Mouse (Mus musculus): ENCODE measurements around the gene Arid3b. TPM values are rescaled to one million over a fixed set of nuclear protein-coding genes. Genes with fewer than 3 reads are reported as not detected.

The Arid3b gene
- polyA plus RNA-seq, 1 experiment from 2014 or later, result 56.8 TPM

DNA sequence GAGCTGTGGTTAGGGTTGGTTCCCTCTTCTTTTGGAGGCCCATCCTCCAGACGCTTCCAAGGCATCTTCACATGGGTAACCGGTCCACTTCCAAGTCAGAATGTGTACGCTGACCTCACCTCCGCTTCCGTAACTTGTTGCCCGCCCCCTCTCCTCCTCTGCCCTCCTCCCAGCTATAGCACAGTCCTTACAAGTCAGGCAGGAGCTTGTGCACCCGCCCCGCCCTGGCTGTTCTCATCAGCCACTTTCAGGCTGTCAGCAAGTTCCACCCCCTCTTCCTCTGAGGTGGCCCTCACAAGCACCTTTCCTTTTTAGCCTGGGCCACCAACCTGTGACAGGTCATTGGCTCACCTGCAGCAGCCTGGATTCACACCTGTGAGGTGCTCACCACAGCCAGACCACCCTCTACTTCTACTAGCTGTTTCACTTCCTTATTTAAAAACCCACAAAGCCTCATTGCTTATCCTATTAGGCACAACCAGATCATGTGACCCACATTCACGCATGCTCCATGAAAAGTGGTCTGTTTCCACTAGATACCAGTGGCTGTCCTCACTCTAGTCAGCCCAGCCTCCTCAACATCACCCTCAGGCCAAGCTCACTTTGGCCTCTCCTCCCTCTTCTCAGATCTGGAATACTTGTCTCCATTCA is 36.1 kb downstream of the Arid3b start:
- Histone ChIP-seq H3K27me3 (ENCODE audit: low read depth, poor library complexity, severe bottlenecking) (peaks cover 10% of the 10 kb centered on the region), H3K4me3 (no peak overlapping the region), H3K36me3 (peaks cover 72% of the 10 kb centered on the region), H3K27ac (peak overlapping the region; percentile 10; the same call in 1 of the 2 replicates), H3K9me3 (replicated peaks) (no peaks in the 10 kb centered on the region), H3K4me1 (peaks cover 61% of the 10 kb centered on the region)
- 83% methylated on average over 9 of the region's 9 CpGs for WGBS
- no peak for DNase-seq (ENCODE audit: low spot score)

DNA sequence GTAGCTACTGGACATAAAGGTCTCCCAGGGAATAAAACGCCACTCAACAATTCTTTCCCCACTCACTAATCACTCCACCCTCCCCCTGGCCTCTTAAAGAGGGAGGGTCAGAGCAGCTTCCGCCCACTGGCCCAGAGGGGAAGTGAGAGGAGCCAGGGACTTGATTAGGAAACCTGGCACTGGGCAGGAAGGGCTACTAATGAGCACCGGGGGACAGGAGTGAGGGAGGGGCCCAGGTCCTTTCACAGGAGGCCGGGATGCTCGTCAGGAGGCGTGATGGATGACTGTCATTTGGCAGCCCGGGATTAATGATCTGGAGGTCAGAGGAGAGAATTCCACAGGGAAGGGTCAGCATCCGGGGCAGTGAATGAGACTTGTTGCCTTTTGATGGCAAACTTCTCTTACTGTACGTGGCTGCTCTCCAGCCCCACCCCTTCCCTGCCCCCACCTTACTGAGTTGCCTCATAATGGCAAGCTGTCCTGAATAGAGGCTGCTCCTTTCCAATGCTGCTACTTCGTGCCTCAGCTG is 37.8 kb downstream of the Arid3b start:
- H3K36me3 ChIP-seq, result peaks cover 82% of the 10 kb centered on the region
- peaks cover 10% of the 10 kb centered on the region for H3K27me3 ChIP-seq (ENCODE audit: low read depth, poor library complexity, severe bottlenecking)
- H3K27ac ChIP-seq, result peak overlapping the region; percentile 61
- H3K4me3 ChIP-seq, result peak overlapping the region; percentile 18
- no peaks in the 10 kb centered on the region for H3K9me3 ChIP-seq (replicated peaks)
- peaks cover 47% of the 10 kb centered on the region for H3K4me1 ChIP-seq
- DNase-seq (ENCODE audit: low spot score), result peak; percentile 76
- WGBS, result 3% methylated on average over 10 of the region's 10 CpGs

DNA sequence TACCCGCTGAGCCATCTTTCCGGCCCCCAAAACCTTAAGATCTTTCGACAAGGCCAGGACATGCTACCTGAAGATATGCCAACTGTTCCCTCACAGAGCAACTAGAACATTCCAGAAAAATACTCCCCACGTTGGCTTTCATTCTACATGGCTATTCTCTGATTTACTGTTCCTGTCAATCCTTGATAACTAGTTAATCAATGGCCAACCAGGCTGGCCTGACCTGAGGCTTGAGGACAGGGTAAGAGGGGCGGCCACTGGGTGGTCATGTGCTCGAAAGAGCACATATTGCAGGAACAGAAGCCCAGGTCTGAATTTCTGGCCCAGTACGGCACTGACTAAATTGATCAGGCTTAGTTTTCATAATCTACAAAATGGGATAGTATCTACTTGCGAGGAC is 39.1 kb downstream of the Arid3b start:
- no peak for DNase-seq (ENCODE audit: low spot score)
- Histone ChIP-seq H3K27me3 (ENCODE audit: low read depth, poor library complexity, severe bottlenecking) (peaks cover 10% of the 10 kb centered on the region), H3K4me1 (peaks cover 34% of the 10 kb centered on the region), H3K27ac (no peak overlapping the region), H3K36me3 (peaks cover 85% of the 10 kb centered on the region), H3K9me3 (replicated peaks) (no peaks in the 10 kb centered on the region), H3K4me3 (no peak overlapping the region)
- WGBS, result 95% methylated on average over 8 of the region's 8 CpGs

GRCm38 (mm10) chr9:57789733-57790132 is 46.9 kb downstream of the Arid3b start:
- Histone ChIP-seq H3K27ac (no peak overlapping the region), H3K36me3 (peaks cover 70% of the 10 kb centered on the region), H3K4me1 (no peaks in the 10 kb centered on the region), H3K4me3 (no peak overlapping the region), H3K9me3 (replicated peaks) (no peaks in the 10 kb centered on the region), H3K27me3 (ENCODE audit: low read depth, poor library complexity, severe bottlenecking) (no peaks in the 10 kb centered on the region)
- 89% methylated on average over 3 of the region's 3 CpGs for WGBS
- DNase-seq (ENCODE audit: low spot score), result no peak

DNA sequence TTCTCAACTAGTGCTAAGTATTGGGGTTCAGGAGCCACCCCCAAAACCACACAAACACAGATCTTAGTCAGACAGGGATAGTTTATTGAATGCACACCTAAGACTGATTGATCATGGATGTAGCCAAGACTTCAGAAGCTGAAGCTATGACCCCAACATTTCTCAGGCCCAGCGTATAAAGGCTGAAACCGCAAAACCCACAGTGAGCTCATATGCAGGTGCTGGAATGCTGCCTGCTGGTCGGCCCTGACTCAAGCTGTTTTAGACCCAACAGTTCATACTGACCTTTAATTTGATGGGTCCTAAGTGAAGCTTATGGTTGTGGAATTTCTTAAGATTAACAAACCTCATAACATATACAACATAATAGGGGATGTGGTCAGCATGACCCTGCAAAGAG is 53.9 kb downstream of the Arid3b start:
- WGBS, result 94% methylated on average over 3 of the region's 3 CpGs
- no peaks in the 10 kb centered on the region for H3K4me1 ChIP-seq
- H3K36me3 ChIP-seq, result peaks cover 8% of the 10 kb centered on the region
- no peak overlapping the region for H3K27ac ChIP-seq
- DNase-seq (ENCODE audit: low spot score), result no peak
- no peaks in the 10 kb centered on the region for H3K27me3 ChIP-seq (ENCODE audit: low read depth, poor library complexity, severe bottlenecking)
- no peak overlapping the region for H3K4me3 ChIP-seq
- no peaks in the 10 kb centered on the region for H3K9me3 ChIP-seq (replicated peaks)

DNA sequence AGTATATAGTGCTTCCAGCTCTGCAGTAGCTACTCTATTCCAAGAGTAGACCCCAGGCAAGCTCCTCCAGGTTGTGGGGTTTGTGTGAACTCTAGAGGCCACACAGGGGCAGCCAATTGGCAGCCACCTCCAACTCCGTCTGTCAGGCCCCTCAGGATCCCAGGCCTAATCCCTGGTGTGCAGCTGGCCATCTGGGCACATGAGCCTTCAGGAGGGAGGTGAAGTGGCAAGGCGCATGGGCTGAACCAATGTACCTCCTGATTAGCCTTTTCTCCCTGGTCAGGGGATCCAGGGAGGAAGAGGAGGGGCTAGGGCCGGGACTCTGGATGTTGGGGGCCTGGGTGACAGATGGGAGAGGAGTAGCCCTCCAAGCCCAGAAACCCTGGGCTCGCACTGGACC is 60.9 kb downstream of the Arid3b start:
- Histone ChIP-seq H3K27ac (no peak overlapping the region), H3K9me3 (replicated peaks) (no peaks in the 10 kb centered on the region), H3K4me3 (no peak overlapping the region), H3K4me1 (peaks cover 19% of the 10 kb centered on the region), H3K27me3 (ENCODE audit: low read depth, poor library complexity, severe bottlenecking) (no peaks in the 10 kb centered on the region), H3K36me3 (no peaks in the 10 kb centered on the region)
- 62% methylated on average over 4 of the region's 4 CpGs for WGBS
- no peak for DNase-seq (ENCODE audit: low spot score)

DNA sequence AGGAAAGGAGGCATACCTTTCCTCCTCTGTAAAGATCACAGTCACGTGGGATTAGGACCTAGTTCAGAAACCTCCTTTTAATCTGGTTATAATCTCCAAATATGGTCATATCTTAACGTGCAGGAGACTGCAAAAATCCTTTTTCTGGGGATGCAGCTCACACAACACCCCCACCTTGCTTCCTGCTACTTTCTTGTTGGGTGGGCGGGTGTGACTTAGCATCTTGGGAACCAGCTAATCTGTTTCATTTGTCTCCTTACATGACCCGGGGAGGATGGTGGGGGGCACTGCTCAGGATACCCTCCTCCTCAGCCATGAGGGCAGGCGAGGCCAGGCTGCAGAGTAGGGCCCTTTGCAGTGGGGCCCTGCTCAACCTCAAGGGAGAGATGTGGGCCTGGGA is 61.6 kb downstream of the Arid3b start:
- H3K27me3 ChIP-seq (ENCODE audit: low read depth, poor library complexity, severe bottlenecking), result no peaks in the 10 kb centered on the region
- no peak for DNase-seq (ENCODE audit: low spot score)
- no peak overlapping the region for H3K27ac ChIP-seq
- peaks cover 19% of the 10 kb centered on the region for H3K4me1 ChIP-seq
- no peak overlapping the region for H3K4me3 ChIP-seq
- no peaks in the 10 kb centered on the region for H3K9me3 ChIP-seq (replicated peaks)
- 72% methylated on average over 5 of the region's 5 CpGs for WGBS
- H3K36me3 ChIP-seq, result no peaks in the 10 kb centered on the region

GRCm38 (mm10) chr9:57774168-57774567 is 62.4 kb downstream of the Arid3b start:
- Histone ChIP-seq H3K36me3 (no peaks in the 10 kb centered on the region), H3K9me3 (replicated peaks) (no peaks in the 10 kb centered on the region), H3K27me3 (ENCODE audit: low read depth, poor library complexity, severe bottlenecking) (no peaks in the 10 kb centered on the region), H3K4me3 (no peak overlapping the region), H3K4me1 (peaks cover 19% of the 10 kb centered on the region), H3K27ac (no peak overlapping the region)
- 21% methylated on average over 1 of the region's 1 CpGs for WGBS
- no peak for DNase-seq (ENCODE audit: low spot score)

DNA sequence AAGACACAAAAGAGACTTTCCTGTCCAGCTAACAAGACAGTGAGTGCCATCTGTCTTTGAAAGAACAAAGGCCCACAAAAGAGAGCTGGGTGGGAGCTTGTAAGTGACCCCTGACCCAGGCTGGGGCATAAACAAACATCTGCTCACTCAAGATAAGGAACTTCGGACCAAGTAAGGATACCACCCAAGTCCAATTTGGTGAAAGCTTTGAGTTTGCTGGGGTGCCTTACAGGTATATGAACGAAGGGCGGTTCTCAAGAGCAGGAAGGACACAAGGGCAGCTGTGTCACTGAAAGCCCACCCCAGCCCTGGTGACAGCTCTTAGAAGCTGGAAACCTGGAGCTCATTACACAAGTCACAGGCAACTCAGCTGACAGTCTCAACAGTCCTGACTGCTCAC is 62.8 kb downstream of the Arid3b start:
- WGBS, result 64% methylated on average over 3 of the region's 3 CpGs
- Histone ChIP-seq H3K4me1 (peaks cover 19% of the 10 kb centered on the region), H3K9me3 (replicated peaks) (no peaks in the 10 kb centered on the region), H3K36me3 (no peaks in the 10 kb centered on the region), H3K4me3 (no peak overlapping the region), H3K27me3 (ENCODE audit: low read depth, poor library complexity, severe bottlenecking) (no peaks in the 10 kb centered on the region), H3K27ac (no peak overlapping the region)
- DNase-seq (ENCODE audit: low spot score), result no peak

DNA sequence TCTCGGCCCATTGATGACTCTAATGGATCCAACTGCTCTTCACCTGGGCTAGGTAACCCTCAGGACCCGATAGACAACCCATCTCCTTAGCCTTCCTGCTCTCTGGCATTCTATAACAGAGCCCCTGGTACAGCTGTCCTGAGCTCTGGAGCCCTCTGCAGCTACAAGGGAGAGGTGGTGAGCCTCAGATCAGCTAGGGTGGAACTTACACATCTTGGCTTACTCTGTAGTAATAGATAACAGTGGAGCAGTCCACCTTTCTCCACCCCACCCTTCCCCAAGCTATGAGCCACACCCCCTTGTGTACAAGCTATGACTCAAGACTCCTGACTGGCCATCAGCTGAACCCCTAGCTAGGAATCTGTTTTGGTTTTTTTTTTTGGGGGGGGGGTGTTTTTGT is 65.8 kb downstream of the Arid3b start:
- no peak overlapping the region for H3K4me3 ChIP-seq
- WGBS, result 91% methylated on average over 2 of the region's 2 CpGs
- no peaks in the 10 kb centered on the region for H3K36me3 ChIP-seq
- H3K4me1 ChIP-seq, result peaks cover 23% of the 10 kb centered on the region
- no peaks in the 10 kb centered on the region for H3K9me3 ChIP-seq (replicated peaks)
- no peak overlapping the region for H3K27ac ChIP-seq
- no peak for DNase-seq (ENCODE audit: low spot score)
- H3K27me3 ChIP-seq (ENCODE audit: low read depth, poor library complexity, severe bottlenecking), result peaks cover 6% of the 10 kb centered on the region; the same call in 1 of the 2 replicates

DNA sequence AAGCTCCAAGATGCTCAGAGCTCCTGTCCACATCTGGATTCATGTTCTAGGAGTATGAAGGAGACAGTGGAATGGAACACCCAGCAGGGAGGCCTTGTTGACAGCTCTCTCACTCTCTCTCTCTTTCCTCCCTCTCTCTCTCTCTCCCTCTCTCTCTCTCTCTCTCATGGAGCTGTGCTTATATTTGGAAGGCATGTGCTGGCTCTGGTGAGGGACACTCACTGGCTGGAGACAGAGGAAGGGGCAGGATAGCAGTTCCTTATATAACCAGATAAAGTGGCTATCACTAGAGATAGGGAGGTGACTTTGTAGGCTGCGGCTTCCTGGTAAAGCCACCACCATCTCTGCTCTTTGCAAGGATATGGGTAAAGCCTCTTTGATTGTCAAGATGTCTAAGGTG is 66.4 kb downstream of the Arid3b start:
- Histone ChIP-seq H3K27me3 (ENCODE audit: low read depth, poor library complexity, severe bottlenecking) (peaks cover 6% of the 10 kb centered on the region; the same call in 1 of the 2 replicates), H3K4me3 (no peak overlapping the region), H3K36me3 (no peaks in the 10 kb centered on the region), H3K27ac (peak overlapping the region; percentile 16; the same call in 1 of the 2 replicates), H3K9me3 (replicated peaks) (no peaks in the 10 kb centered on the region), H3K4me1 (peaks cover 18% of the 10 kb centered on the region)
- 97% methylated on average over 1 of the region's 1 CpGs for WGBS
- DNase-seq (ENCODE audit: low spot score), result no peak

DNA sequence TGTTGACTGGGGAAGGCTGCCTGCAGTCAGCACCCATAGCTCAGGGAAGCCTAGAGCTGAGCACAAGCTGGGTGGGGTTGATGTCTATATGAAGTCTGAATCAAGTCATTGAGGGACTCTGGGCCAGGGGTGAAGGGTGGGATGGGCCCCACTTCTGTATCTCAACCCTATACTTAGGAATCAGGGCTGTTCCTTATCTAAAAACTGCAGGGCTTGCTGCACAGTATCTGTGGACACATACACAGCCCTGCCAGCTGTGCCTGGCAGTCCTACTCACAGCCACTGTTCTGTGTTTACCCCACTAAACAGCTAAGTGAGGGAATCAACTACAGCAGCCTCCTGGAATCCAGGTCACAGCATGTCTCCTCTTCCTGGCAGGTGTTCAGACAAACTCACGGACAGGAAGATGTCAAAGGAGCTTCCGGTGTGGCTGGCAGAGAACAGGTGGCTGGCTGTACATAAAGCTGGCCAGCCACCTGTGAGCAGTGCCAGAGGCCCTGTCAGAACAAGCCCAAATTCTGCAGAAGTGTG is 67.0 kb downstream of the Arid3b start:
- no peak overlapping the region for H3K27ac ChIP-seq
- no peak for DNase-seq (ENCODE audit: low spot score)
- H3K27me3 ChIP-seq (ENCODE audit: low read depth, poor library complexity, severe bottlenecking), result peaks cover 6% of the 10 kb centered on the region; the same call in 1 of the 2 replicates

DNA sequence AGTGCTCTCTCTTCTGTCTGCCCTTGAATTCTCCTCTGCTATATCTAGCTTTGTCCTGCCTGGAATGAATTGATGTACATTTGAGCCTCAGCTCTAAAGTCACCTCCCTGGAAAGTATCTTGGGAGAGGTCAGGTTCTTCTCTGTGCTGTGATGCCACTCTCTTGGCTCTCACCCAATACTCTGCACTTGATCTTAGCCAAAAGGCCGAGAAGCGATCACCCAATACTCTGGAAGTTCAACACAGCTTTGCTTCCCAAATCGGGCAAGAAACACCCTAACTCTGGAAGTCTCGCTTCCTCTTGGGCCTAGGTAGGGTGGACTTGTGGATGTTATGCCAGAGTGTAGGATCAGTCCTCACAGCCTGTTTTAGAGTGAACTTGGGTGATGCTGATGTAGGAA is 69.4 kb downstream of the Arid3b start:
- no peak overlapping the region for H3K4me3 ChIP-seq
- peaks cover 36% of the 10 kb centered on the region for H3K4me1 ChIP-seq
- no peak overlapping the region for H3K27ac ChIP-seq
- peaks cover 6% of the 10 kb centered on the region; the same call in 1 of the 2 replicates for H3K27me3 ChIP-seq (ENCODE audit: low read depth, poor library complexity, severe bottlenecking)
- no peaks in the 10 kb centered on the region; the same call in 1 of the 2 replicates for H3K36me3 ChIP-seq
- no peaks in the 10 kb centered on the region for H3K9me3 ChIP-seq (replicated peaks)
- WGBS, result 87% methylated on average over 4 of the region's 4 CpGs
- no peak for DNase-seq (ENCODE audit: low spot score)

More for the DNA sequence above, 67.0 kb downstream of the Arid3b start:
- Histone ChIP-seq H3K4me1 (peaks cover 21% of the 10 kb centered on the region), H3K4me3 (no peak overlapping the region), H3K36me3 (no peaks in the 10 kb centered on the region), H3K9me3 (replicated peaks) (no peaks in the 10 kb centered on the region)
- 72% methylated on average over 2 of the region's 2 CpGs for WGBS

Data from limb, embryonic 10.5 days (tissue).